Mouse (Mus musculus): ENCODE data around the gene Gm38394. TPM values are rescaled to one million over a fixed set of nuclear protein-coding genes. Genes with fewer than 3 reads are reported as not detected.

Gene Gm38394
- polyA plus RNA-seq, 1 experiment from 2014 or later, result 8.8 TPM

DNA sequence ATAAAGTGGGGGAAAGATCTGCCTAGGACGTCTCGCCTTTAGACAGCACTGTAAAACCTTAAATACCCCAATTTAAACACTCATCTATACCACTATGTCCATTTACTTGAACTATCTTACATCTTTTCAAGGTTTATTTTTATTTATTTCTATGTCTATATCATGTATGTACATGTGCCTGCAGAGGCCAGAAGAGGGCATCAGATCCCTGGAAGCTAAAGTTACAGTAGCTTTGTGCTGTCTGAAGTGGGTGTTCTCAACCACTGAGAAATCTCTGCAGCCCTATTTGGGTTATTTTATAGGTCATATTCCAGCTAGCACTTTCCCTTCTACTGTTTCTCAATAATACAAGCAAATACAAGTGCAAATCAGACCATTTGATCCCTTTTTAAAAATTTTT is 28.9 kb downstream of the Gm38394 start:
- H3K4me3 ChIP-seq (ENCODE audit: low read depth, low read length), result no peak overlapping the region
- H3K27ac ChIP-seq (replicated peaks; ENCODE audit: low read depth, low read length), result no peak overlapping the region
- DNase-seq (ENCODE audit: low spot score) (no peak), ATAC-seq (replicated peaks; ENCODE audit: insufficient number of reproducible peaks, low FRiP score, low TSS enrichment, low read depth) (no peak)
- no peak overlapping the region for H3K4me2 ChIP-seq (ENCODE audit: low read depth, low read length)
- H3K9ac ChIP-seq (replicated peaks; ENCODE audit: low read length), result no peak overlapping the region
- 91% methylated on average over 2 of the region's 2 CpGs for WGBS
- H3K27me3 ChIP-seq (ENCODE audit: control insufficient read depth, insufficient read depth, low read length), result no peaks in the 10 kb centered on the region
- H3K36me3 ChIP-seq (replicated peaks; ENCODE audit: control insufficient read depth, insufficient read depth, low read depth, low read length), result peaks cover 14% of the 10 kb centered on the region
- H3K9me3 ChIP-seq (replicated peaks; ENCODE audit: control insufficient read depth, low read length), result no peaks in the 10 kb centered on the region
- H3K4me1 ChIP-seq (ENCODE audit: control insufficient read depth, insufficient read depth, low read length), result no peaks in the 10 kb centered on the region

DNA sequence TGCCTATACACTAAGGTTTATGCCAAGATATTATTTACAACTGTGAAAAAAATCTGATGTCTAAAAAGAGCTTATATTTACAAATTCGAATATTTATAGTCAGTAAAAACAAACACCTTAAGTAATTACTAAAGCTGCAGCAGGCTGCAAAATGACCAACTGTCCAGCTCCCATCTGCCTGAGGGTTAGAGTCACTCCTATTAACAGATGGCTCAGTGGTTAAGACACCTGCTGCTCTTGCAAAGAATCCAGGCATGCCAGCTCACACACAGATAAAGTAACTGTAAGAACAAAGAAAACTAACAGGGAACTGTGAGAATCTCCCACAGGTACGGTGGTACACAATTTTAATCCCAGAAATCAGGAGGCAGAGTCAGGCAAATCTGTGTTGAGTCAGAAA is 36.1 kb downstream of the Gm38394 start:
- no peak overlapping the region for H3K9ac ChIP-seq (replicated peaks; ENCODE audit: low read length)
- H3K9me3 ChIP-seq (replicated peaks; ENCODE audit: control insufficient read depth, low read length), result no peaks in the 10 kb centered on the region
- no peak overlapping the region for H3K4me3 ChIP-seq (ENCODE audit: low read depth, low read length)
- 77% methylated on average over 2 of the region's 2 CpGs for WGBS
- peaks cover 24% of the 10 kb centered on the region for H3K36me3 ChIP-seq (replicated peaks; ENCODE audit: control insufficient read depth, insufficient read depth, low read depth, low read length)
- no peak overlapping the region for H3K4me2 ChIP-seq (ENCODE audit: low read depth, low read length)
- no peak overlapping the region for H3K27ac ChIP-seq (replicated peaks; ENCODE audit: low read depth, low read length)
- no peaks in the 10 kb centered on the region for H3K27me3 ChIP-seq (ENCODE audit: control insufficient read depth, insufficient read depth, low read length)
- ATAC-seq (replicated peaks; ENCODE audit: insufficient number of reproducible peaks, low FRiP score, low TSS enrichment, low read depth) (no peak), DNase-seq (ENCODE audit: low spot score) (no peak)
- H3K4me1 ChIP-seq (ENCODE audit: control insufficient read depth, insufficient read depth, low read length), result no peaks in the 10 kb centered on the region

DNA sequence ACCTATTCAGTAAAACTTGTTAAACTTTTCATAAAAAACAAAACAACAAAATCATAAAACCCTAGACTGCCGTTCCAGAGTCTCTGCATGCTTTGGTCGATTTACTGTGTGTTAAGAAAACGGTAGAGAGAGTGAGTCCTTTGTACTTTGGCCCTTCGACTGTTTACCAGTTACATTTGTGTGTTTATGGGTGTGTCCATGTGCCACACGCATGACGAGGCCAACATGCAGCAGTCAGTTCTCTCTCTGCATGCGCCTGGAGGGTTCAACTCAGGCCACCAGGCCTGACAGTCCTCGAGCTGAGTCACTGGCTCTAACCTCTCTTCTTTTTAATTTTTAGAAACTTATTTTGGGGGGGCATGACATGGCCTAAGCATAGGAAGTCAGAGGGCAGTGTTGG is 42.8 kb downstream of the Gm38394 start:
- H3K36me3 ChIP-seq (replicated peaks; ENCODE audit: control insufficient read depth, insufficient read depth, low read depth, low read length), result peaks cover 16% of the 10 kb centered on the region
- H3K27me3 ChIP-seq (ENCODE audit: control insufficient read depth, insufficient read depth, low read length), result no peaks in the 10 kb centered on the region
- WGBS, result 87% methylated on average over 8 of the region's 8 CpGs
- ATAC-seq (replicated peaks; ENCODE audit: insufficient number of reproducible peaks, low FRiP score, low TSS enrichment, low read depth), result no peak
- no peak overlapping the region for H3K4me2 ChIP-seq (ENCODE audit: low read depth, low read length)
- no peak overlapping the region for H3K9ac ChIP-seq (replicated peaks; ENCODE audit: low read length)
- no peak for DNase-seq (ENCODE audit: low spot score)
- no peaks in the 10 kb centered on the region for H3K4me1 ChIP-seq (ENCODE audit: control insufficient read depth, insufficient read depth, low read length)
- H3K4me3 ChIP-seq (ENCODE audit: low read depth, low read length), result no peak overlapping the region
- H3K27ac ChIP-seq (replicated peaks; ENCODE audit: low read depth, low read length), result no peak overlapping the region
- no peaks in the 10 kb centered on the region for H3K9me3 ChIP-seq (replicated peaks; ENCODE audit: control insufficient read depth, low read length)

GRCm38 (mm10) chr1:133617908-133618307 is 43.2 kb downstream of the Gm38394 start:
- DNase-seq (ENCODE audit: low spot score) (no peak), ATAC-seq (replicated peaks; ENCODE audit: insufficient number of reproducible peaks, low FRiP score, low TSS enrichment, low read depth) (no peak)
- Histone ChIP-seq H3K4me3 (ENCODE audit: low read depth, low read length) (no peak overlapping the region), H3K36me3 (replicated peaks; ENCODE audit: control insufficient read depth, insufficient read depth, low read depth, low read length) (peaks cover 13% of the 10 kb centered on the region), H3K9ac (replicated peaks; ENCODE audit: low read length) (no peak overlapping the region), H3K4me1 (ENCODE audit: control insufficient read depth, insufficient read depth, low read length) (no peaks in the 10 kb centered on the region), H3K27me3 (ENCODE audit: control insufficient read depth, insufficient read depth, low read length) (no peaks in the 10 kb centered on the region), H3K4me2 (ENCODE audit: low read depth, low read length) (no peak overlapping the region), H3K9me3 (replicated peaks; ENCODE audit: control insufficient read depth, low read length) (no peaks in the 10 kb centered on the region), H3K27ac (replicated peaks; ENCODE audit: low read depth, low read length) (no peak overlapping the region)
- WGBS, result 78% methylated on average over 2 of the region's 2 CpGs

DNA sequence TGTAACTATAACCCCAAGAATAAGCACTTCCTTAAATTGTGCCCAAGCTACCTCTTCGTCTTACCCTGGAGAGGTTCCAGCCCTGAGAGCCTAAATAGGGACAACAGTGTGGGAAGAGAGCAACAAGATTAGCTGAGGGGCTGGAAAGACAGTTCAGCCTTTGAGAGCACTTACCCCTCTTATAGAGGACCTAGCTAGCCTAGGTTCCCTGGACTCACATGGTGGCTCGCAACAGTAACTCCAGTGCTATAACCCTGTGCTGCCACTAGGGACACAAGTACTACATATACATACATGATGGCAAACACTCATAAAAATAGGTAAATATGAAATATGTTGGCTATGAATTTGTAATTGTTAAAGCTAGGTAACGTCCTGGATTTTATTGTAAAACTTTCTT is 47.3 kb downstream of the Gm38394 start:
- H3K36me3 ChIP-seq (replicated peaks; ENCODE audit: control insufficient read depth, insufficient read depth, low read depth, low read length), result no peaks in the 10 kb centered on the region; the same call in 1 of the 2 replicates
- no peak overlapping the region for H3K9ac ChIP-seq (replicated peaks; ENCODE audit: low read length)
- no peaks in the 10 kb centered on the region for H3K4me1 ChIP-seq (ENCODE audit: control insufficient read depth, insufficient read depth, low read length)
- H3K4me2 ChIP-seq (ENCODE audit: low read depth, low read length), result no peak overlapping the region
- no peak overlapping the region for H3K4me3 ChIP-seq (ENCODE audit: low read depth, low read length)
- no peaks in the 10 kb centered on the region for H3K27me3 ChIP-seq (ENCODE audit: control insufficient read depth, insufficient read depth, low read length)
- ATAC-seq (replicated peaks; ENCODE audit: insufficient number of reproducible peaks, low FRiP score, low TSS enrichment, low read depth) (no peak), DNase-seq (ENCODE audit: low spot score) (peak; percentile 27)
- no peaks in the 10 kb centered on the region for H3K9me3 ChIP-seq (replicated peaks; ENCODE audit: control insufficient read depth, low read length)
- WGBS, result 68% methylated on average over 3 of the region's 3 CpGs
- H3K27ac ChIP-seq (replicated peaks; ENCODE audit: low read depth, low read length), result no peak overlapping the region

GRCm38 (mm10) chr1:133611436-133611835 is 49.7 kb downstream of the Gm38394 start:
- Histone ChIP-seq H3K4me1 (ENCODE audit: control insufficient read depth, insufficient read depth, low read length) (no peaks in the 10 kb centered on the region), H3K4me3 (ENCODE audit: low read depth, low read length) (no peak overlapping the region), H3K36me3 (replicated peaks; ENCODE audit: control insufficient read depth, insufficient read depth, low read depth, low read length) (peaks cover 3% of the 10 kb centered on the region), H3K27me3 (ENCODE audit: control insufficient read depth, insufficient read depth, low read length) (no peaks in the 10 kb centered on the region), H3K27ac (replicated peaks; ENCODE audit: low read depth, low read length) (no peak overlapping the region), H3K9me3 (replicated peaks; ENCODE audit: control insufficient read depth, low read length) (no peaks in the 10 kb centered on the region), H3K4me2 (ENCODE audit: low read depth, low read length) (no peak overlapping the region), H3K9ac (replicated peaks; ENCODE audit: low read length) (no peak overlapping the region)
- ATAC-seq (replicated peaks; ENCODE audit: insufficient number of reproducible peaks, low FRiP score, low TSS enrichment, low read depth), result no peak
- no peak for DNase-seq (ENCODE audit: low spot score)
- 83% methylated on average over 1 of the region's 1 CpGs for WGBS

GRCm38 (mm10) chr1:133610601-133611000 is 50.5 kb downstream of the Gm38394 start:
- ATAC-seq (replicated peaks; ENCODE audit: insufficient number of reproducible peaks, low FRiP score, low TSS enrichment, low read depth), result no peak
- H3K27me3 ChIP-seq (ENCODE audit: control insufficient read depth, insufficient read depth, low read length), result no peaks in the 10 kb centered on the region
- H3K36me3 ChIP-seq (replicated peaks; ENCODE audit: control insufficient read depth, insufficient read depth, low read depth, low read length), result peaks cover 6% of the 10 kb centered on the region
- no peak overlapping the region; the same call in 1 of the 2 replicates for H3K4me3 ChIP-seq (ENCODE audit: low read depth, low read length)
- no peaks in the 10 kb centered on the region for H3K4me1 ChIP-seq (ENCODE audit: control insufficient read depth, insufficient read depth, low read length)
- 0 out of 2 replicates have a peak overlapping the region, but pooled peaks have one; percentile 13 for H3K9ac ChIP-seq (replicated peaks; ENCODE audit: low read length)
- no peak for DNase-seq (ENCODE audit: low spot score)
- H3K4me2 ChIP-seq (ENCODE audit: low read depth, low read length), result no peak overlapping the region
- no peak overlapping the region for H3K27ac ChIP-seq (replicated peaks; ENCODE audit: low read depth, low read length)
- 52% methylated on average over 6 of the region's 6 CpGs for WGBS
- no peaks in the 10 kb centered on the region for H3K9me3 ChIP-seq (replicated peaks; ENCODE audit: control insufficient read depth, low read length)

DNA sequence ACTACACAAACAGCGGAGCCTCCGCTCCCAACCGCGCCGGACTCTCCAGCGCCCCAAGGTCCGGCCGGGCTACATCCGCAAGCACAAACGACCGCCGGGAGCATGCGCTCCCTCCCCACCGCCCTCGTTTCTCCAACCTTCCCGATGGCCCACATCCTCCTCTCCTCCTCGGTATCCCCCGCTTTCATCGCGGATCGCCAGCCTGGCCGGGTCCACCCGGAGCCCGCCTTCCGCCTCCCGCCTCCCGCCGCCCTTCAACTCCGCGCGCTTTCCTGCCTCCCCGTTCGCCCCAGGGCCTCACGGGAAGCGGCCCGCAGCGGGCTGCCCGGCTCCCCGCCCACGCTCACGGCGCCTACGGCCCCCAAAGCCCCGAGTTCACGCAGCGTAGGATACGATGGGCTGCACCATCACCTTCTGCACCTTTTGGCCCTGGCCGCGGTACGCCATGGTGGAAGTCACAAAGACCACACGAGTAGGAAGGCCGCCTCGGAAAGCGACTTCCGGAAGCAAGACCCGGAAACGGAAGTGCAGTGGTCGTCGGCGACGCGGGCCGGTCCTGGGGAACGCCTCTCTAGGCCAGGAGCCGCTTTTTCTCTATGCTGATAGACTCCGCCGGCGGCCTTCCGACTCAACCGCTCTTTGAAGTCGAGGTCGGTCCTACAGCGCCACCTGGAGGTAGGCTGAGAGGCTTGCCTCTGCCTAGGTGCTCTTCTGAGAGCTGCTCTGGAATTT is 51.2 kb downstream of the Gm38394 start, which contains the start of gene Snrpe:
TSS of gene Snrpe (minus strand) at position 521 of the 732 bp plus-strand sequence.
- H3K4me1 ChIP-seq (ENCODE audit: control insufficient read depth, insufficient read depth, low read length), result no peaks in the 10 kb centered on the region
- peak within 1 kb of the TSS; percentile 82 for H3K4me3 ChIP-seq (ENCODE audit: low read depth, low read length)
- WGBS, result under 1% methylated on average over 73 of the region's 73 CpGs
- peak; percentile 98 for ATAC-seq (replicated peaks; ENCODE audit: insufficient number of reproducible peaks, low FRiP score, low TSS enrichment, low read depth)
- peak within 1 kb of the TSS; percentile 85 for H3K27ac ChIP-seq (replicated peaks; ENCODE audit: low read depth, low read length)
- peak within 1 kb of the TSS; percentile 34 for H3K4me2 ChIP-seq (ENCODE audit: low read depth, low read length)
- DNase-seq (ENCODE audit: low spot score), result peak; percentile 100
- no peaks in the 10 kb centered on the region for H3K9me3 ChIP-seq (replicated peaks; ENCODE audit: control insufficient read depth, low read length)
- peaks cover 10% of the 10 kb centered on the region for H3K36me3 ChIP-seq (replicated peaks; ENCODE audit: control insufficient read depth, insufficient read depth, low read depth, low read length)
- no peaks in the 10 kb centered on the region for H3K27me3 ChIP-seq (ENCODE audit: control insufficient read depth, insufficient read depth, low read length)
- H3K9ac ChIP-seq (replicated peaks; ENCODE audit: low read length), result peak within 1 kb of the TSS; percentile 99
